Mouse (Mus musculus) adrenal gland, postnatal 25 days (tissue): Measurements from ENCODE around the gene Il5. TPM values are rescaled to one million over a fixed set of nuclear protein-coding genes. Genes with fewer than 3 reads are reported as not detected.
"Not testable (repeated sequence)": the region's sequence is repeated elsewhere in the genome, so short reads cannot be mapped to it uniquely, and the experiment has no call there.

Experiments used
- DNase-seq: peaks from one replicate; pipeline ENCODE4 v3.0.0; 2021; ENCODE audit warnings: mixed read lengths
- total RNA-seq: library from RNA; stranded (reverse); gene quantifications from 2 replicates; pipeline ENCODE4 v1.2.3, GENCODE M21; 2021

Il5 gene
- total RNA-seq, 1 experiment from 2014 or later: not detected

DNA sequence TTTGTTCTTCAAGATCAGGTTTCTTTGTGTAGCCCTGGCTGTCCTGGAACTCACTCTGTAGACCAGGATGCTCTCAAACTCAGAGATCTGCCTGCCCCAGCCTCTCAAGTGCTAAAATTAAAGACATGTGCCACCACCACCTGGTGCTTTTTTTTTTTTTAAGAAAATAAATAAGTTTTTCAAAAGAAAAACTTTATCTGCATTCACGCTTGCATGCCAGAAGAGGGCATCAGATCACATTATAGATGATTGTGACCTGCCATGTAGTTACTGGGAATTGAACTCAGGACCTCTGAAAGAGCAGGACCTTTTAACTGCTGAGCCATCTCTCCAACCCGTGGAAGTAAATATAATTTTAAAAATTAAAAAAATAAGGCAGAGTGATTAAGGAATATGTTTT is 24.7 kb downstream of the Il5 start:
- DNase-seq: no peak

GRCm38 (mm10) chr11:53747985-53748384 is 27.4 kb downstream of the Il5 start:
- DNase-seq: no peak

GRCm38 (mm10) chr11:53748614-53749013 is 28.0 kb downstream of the Il5 start:
- DNase-seq: no peak

- DNase-seq: no peak
Measured at GRCm38 (mm10) chr11:53749306-53749705, 28.7 kb downstream of the Il5 start.

GRCm38 (mm10) chr11:53749716-53750352 is 29.2 kb downstream of the Il5 start:
- no peak for DNase-seq

DNA sequence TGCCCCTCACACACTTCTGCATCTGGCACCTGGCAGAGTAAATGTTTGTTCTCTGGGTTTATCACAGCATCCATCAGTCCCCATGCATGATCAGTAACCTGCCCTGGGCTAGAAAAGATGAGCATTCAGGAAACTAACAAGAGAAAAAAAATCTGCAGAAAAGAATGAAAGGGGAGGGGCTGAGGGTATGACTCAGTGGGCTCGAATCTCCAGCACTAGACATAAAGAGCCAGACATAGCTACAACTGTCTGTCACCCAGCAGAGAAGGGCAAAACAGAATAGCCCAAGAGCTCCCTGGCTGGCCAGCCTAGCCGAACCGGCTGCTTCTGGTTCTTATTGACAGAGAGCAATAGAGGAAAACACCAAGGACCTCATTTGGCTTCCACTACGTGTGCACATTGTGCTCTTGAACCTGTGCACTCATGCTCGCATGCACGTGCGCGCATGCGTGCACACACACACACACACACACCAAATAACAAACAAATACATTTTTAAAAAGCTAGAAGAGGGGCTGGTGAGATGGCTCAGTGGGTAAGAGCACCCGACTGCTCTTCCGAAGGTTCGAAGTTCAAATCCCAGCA is 34.5 kb downstream of the Il5 start:
- DNase-seq: no peak

DNA sequence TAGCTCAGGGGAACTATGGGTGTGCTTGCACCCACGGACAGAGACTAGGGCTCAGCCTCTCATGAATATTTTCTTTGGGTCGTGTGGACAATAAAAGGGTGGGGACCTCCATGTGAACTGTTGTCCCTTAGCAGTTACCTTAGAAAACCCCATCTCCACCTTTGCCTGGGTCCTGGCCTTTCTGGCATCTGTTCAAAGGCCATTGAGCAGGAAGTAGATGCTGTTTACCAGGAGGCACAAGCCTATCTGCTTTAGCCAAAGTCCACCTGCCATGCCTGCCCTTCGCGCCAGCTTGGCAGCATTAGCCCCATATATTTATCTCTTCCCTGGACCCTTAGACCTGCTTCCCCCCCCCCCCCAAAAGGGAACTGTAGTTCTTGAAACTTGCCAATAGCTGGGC is 37.0 kb downstream of the Il5 start:
- DNase-seq: no peak

DNA sequence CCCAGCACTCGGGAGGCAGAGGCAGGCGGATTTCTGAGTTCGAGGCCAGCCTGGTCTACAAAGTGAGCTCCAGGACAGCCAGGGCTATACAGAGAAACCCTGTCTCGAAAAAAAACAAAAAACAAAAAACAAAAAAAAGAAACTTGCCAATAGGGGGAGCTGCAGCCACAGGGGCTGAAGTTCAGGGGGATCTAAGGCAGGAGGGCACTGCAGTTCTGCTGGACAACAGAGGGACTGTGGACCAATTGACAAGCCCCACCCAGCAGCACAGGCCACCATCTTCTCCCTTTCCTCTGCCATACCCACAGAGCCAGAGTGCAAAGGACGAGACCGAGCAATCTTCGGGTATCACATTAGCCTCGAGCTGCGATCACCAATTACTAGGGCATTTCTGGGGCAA is 37.4 kb downstream of the Il5 start:
- not testable (repeated sequence) for DNase-seq

DNA sequence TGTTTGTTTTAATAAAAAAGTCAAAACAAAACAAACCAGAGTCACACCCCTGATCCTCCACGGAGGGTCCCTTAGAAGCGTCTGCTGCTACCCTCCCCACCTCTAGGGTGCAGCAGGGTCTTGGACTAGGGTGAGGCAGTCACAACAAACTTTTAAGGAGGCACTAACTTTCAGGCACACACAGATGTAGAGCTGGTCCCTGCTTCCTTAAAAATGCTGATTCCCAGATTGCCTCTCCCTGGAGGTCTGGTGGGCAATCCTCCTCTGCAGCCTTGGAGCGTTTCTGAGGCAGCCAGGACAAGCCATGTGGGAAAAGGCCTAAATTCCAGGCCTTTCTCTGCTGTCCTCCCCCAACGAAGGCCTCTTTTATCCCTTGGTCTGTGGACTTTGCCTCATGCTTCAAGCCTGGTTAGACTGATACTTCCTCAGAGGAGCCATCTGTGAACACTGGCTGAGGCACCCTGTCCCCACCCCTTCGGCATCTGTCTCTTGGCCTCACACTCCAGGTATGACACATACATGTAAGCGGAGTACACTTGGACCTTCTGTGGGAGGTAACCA is 38.3 kb downstream of the Il5 start:
- no peak for DNase-seq

- no peak for DNase-seq
Measured at GRCm38 (mm10) chr11:53759545-53760406, 39.2 kb downstream of the Il5 start.

DNA sequence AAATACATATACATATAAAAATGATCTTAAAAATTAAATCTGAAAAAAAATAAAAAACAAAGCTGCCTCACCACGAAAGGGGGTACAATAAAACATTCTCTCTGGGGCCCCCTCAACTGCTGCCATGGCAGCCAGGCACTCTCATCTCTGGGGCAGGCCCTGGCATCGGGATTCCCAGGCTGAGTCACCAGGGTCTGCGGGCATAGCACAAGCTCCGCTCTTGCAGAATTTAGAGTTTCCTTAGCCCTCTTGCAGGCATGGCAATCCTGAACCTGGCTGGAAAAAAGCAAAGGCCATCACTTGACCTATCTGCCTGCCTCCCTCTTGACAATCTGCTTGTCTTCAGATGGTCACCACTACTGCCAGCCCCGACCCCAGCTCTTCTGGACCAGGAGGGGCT is 40.7 kb downstream of the Il5 start:
- DNase-seq: peak; percentile 52

GRCm38 (mm10) chr11:53761822-53762221 is 41.2 kb downstream of the Il5 start:
- peak; percentile 92 for DNase-seq

DNA sequence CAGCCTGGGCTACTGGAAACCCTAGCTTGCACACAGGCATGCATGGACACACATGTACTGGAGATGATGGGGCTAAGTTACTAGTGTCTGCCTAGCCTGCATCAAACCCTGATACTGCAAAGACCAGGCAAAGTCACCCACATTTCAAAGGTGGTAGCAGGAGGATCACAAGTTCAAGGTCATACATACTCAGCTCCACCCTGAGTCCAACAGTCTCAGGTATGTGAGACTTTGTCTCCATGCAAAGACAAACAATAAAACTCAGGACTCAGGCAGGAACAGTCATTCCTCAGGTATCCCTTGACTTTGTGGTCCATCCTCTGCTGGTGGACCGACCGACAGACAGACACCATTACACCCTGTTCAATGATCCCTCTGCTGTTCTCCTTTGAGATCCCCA is 41.8 kb downstream of the Il5 start:
- DNase-seq: no peak

GRCm38 (mm10) chr11:53762827-53763495 is 42.4 kb downstream of the Il5 start:
- peak; percentile 90 for DNase-seq

DNA sequence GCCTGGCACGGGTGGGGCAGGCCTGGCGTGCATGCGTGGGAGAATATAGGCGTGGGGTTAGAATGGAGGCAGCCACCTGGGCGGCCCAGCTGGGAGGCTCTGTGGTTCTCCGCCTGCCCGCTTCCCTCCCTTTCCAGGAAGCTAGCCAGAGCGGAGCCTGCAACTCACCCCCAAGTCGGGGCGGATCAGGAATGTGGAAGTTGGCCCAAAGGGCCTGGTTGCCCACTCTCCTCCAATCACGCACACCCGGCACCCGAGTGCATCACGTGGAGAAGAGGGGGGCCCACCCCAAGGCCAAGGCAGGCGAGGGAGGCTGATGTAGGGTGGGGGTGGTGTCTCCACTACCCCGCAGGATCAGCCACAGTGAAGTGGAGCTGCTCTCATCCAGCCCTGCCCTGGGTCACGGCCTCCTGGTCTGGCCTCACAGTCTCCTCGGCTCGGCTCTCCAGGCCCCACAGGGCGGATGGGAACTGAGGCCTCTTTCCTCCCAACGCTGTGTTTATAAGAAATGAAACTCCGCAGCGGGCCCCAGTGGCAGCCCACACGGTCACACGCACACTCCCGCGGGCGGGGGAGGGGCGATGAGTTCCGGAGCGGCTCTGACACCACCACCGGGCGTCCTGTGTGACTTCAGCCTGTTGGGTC is 43.0 kb downstream of the Il5 start:
- peak; percentile 91 for DNase-seq

GRCm38 (mm10) chr11:53764581-53764980 is 44.0 kb downstream of the Il5 start:
- DNase-seq: no peak

DNA sequence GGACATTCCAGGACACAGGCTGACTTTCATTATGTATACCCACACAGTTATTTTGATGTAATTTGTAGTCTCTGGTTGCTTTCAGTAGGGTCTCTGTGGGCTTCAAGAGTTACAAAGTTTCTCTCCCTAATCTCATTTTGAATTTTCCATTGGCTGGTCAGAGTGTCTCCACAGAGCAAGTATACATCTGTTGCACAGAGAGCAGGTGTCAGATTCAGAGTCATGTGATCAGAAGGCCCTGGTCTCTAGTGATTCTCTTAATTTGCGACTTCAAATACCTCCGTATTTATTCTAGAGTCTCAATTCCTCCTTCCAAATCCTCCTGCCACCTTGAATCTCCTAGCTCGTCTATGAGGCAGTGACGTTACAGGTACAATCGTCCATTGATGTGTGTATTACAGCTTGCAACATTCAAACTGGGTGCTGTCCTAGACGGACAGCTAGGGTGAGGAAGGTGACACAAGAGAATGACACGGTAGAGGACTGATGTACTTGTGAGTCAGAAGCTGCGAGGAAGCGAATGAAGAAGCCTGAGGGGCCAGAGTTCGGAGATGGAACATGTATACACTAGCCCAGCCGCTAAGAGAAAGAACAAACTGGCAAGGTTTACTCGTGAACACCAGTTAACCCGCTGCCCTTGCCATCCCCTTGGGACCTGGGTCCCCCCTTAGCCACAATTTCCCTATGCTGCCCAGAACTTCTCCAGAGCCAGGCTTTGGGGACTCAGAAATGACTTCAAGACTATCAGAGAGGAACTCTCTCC is 48.0 kb downstream of the Il5 start:
- no peak for DNase-seq

DNA sequence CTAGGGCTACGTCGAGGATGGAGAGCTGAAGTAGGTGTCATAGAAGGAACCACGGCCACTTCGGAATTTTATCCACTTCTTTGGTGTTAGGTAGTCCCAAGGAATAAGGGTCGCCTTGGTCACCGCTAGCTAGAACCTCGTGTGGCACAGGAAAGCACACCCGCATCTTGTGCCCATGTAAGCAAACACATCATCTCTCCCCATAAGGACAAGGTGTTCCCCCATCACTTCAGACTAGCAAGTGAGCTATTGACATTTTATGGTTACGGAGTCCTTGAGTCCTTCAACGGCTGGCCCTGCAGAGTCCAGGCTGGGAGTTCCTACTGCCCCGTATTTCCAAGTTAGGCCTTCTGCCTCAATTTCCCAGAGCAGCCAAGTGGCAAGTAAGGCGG is 48.6 kb downstream of the Il5 start:
- no peak for DNase-seq

DNA sequence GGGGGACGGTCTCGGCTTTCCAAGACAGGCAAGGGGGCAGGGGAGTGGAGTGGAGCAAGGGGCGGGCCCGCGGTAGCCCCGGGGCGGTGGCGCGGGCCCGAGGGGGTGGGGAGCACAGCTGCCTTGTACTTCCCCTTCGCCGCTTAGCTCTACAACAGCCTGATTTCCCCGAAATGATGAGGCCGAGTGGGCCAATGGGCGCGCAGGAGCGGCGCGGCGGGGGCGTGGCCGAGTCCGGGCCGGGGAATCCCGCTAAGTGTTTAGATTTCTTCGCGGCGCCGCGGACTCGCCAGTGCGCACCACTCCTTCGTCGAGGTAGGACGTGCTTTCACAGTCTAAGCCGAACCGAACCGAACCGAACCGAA is 49.1 kb downstream of the Il5 start, which contains the start of gene Irf1:
Gene Irf1 (plus strand): TSS at position 255 of the 365 bp plus-strand sequence.
- peak; percentile 95 for DNase-seq

DNA sequence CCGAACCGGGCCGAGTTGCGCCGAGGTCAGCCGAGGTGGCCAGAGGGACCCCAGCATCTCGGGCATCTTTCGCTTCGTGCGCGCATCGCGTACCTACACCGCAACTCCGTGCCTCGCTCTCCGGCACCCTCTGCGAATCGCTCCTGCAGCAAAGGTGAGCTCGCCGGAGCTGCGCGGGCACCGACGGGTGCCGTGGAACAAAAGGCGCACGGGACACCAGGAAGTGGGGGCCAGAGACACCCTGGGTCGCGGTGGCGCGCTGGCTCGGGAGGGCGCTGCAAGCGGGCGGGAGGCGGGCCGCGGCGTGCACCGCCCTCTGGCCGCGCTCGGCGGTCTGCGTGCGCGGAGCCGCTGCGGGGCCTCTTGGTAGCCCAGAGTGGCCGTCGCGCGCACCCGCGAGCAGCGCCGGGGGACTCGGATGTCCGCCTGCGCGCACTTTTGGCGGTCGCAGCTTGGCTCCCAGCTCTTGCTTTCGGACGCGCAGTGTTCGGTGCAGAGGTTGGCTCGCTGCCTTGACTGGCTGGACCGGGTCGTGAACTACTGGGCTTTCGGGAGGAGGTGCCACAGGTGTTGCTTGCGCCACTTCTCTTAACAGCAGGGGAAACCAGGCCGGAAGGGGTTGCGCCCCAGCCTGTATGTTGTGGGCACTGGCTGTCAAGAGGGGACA is 49.7 kb downstream of the Il5 start:
- peak; percentile 83 for DNase-seq
